Mouse (Mus musculus) Muller cell, postnatal 12 days (primary cell): ENCODE results near the gene 1700029I15Rik.

Source experiments
- DNase-seq: peaks from one replicate; pipeline ENCODE4 v3.0.0-alpha.2; 2015; ENCODE audit errors: inconsistent ontology term

The 1700029I15Rik gene

DNA sequence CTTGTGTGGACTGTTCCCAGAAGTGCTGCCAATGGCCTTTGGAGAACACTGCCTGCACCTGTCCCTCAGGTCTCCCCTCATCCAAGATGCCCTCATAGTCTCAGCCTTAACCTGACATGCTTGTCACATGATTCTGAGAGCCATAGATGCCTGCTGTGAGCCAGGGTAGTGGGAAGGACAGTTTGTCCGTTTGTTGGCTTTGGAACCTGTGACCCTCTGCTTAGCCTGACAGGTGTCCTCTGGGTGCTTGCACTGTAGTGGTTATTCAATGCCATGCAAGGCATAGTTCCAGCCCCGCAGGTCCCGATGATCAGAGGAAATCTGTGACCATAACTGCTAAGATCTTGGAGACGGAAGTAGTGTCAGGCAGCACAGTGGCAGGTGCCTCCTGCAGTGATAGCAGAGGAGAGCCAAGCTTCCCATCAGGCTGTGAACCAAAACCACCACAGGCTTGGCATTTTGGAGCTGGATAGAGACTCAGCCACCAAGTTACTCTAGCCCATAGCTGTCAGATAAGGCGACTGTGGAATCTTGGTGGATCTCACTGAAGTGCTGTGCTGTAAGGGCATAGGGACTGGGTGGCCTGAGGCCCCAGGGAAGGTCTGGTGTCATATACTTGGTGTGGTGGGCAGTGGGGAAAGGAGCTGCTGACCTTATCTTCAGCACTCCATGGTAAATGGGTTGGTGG is at the start of gene 1700029I15Rik:
1700029I15Rik (plus strand) TSS at position 638 of the 688 bp plus-strand sequence.
- no peak for DNase-seq

GRCm38 (mm10) chr2:92342418-92342817 is 39.9 kb upstream of the 1700029I15Rik start:
- DNase-seq, result no peak

GRCm38 (mm10) chr2:92347191-92347590 is 35.1 kb upstream of the 1700029I15Rik start:
- DNase-seq, result no peak

DNA sequence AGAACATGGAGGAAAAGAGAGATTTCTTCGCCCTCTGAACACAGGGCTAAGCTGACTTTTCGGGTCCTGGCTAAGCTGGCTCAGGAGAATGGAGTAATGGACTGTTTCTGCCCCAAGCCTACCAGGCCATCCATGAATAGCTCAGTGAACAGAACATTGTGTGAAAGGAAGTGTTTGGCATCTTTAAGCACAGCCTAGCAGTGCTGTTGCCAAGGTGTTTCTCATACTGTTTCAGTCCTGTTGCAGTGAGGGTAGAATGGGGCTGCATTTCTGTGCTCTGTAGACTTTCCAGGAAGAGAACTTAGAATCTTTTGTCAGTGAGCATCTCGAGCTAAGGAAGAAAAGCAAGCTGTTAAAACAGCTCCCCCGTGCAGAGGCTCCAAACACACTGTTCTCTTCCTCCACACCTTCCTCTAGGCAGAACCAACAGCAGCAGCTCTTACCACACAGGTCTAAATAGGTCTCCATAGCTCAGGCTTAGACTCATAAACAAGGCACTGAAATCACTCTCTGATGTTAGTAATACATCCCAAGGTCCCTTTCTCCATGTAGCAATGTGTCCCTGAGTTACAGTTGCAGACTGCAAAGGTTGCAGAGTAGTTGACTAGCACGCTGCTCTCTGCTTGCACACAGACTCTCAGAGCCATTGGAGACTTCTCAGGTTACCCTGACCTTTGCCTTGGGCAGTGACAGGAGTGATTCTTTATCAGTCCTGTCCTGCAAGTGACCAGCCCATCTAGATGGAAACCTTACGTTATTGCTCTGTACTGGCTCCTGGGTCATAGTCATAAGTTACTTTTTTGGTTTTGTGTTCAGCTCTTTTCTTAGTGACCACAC is 32.5 kb upstream of the 1700029I15Rik start:
- DNase-seq, result no peak

GRCm38 (mm10) chr2:92350686-92351085 is 31.7 kb upstream of the 1700029I15Rik start:
- no peak for DNase-seq

- no peak for DNase-seq
Observed at GRCm38 (mm10) chr2:92353402-92353801, 28.9 kb upstream of the 1700029I15Rik start.

DNA sequence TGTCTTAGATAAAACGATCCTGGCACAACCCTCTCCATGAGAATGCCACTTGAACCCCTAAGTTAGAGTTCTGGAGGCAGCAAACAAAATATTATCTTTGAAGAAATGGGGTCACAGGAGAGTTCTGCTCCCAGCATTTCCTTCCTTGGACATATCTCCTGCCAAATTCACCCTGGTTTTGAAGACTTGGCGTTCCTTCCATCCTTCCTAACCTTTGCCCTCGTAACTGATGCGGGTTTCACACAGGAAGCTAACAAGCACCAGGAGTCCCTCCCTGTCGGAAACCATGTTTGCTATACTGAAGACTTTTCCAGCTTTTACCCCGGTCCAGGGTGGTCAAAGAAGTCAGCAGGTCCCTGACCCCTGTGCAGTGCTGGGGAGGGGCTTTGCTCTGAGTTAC is 28.1 kb upstream of the 1700029I15Rik start:
- no peak for DNase-seq

- no peak for DNase-seq
Observed at GRCm38 (mm10) chr2:92359301-92359700, 23.0 kb upstream of the 1700029I15Rik start.

GRCm38 (mm10) chr2:92360186-92360823 is 22.0 kb upstream of the 1700029I15Rik start:
- DNase-seq, result no peak

DNA sequence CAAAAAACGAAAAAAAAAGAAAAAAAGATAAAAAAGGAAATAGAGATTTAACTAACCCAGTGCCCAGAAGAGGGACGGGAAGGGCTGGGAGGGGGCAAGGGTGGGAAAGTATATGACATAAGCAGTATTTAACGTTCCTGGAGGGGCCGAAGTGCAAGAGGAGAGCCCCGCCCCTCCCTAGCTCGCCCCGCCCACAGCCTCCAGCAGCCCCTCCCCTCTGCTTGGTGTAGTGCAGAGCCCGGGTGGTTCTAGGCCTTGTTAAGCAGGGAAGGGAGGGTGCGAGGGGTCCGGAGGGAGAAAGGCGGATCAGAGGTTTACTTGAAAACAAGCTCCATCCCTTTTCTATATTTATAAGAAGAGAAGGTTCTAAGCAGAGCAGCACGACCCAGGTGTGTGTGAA is 21.4 kb upstream of the 1700029I15Rik start:
- no peak for DNase-seq

DNA sequence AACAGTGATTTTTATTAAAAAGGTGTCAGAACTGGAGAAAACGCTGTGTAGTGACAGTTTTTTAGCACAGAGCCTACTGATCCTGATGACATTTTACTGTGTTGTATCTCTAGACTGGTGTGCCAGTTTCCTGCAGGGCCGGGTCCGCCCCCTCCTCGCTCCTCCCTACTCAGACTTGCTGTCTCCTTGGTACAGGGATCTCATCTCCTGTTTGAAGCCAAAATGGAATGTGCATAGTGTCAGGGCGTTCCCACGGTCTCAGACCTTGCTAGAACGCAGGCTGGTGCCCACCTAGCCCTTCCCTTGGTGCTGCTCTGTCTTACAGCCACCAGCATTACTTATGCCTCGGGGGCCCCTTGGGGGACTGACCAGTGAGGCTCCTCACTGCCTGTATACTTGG is 20.5 kb upstream of the 1700029I15Rik start:
- DNase-seq, result no peak

- no peak for DNase-seq
Observed at GRCm38 (mm10) chr2:92362571-92363228, 19.6 kb upstream of the 1700029I15Rik start.

DNA sequence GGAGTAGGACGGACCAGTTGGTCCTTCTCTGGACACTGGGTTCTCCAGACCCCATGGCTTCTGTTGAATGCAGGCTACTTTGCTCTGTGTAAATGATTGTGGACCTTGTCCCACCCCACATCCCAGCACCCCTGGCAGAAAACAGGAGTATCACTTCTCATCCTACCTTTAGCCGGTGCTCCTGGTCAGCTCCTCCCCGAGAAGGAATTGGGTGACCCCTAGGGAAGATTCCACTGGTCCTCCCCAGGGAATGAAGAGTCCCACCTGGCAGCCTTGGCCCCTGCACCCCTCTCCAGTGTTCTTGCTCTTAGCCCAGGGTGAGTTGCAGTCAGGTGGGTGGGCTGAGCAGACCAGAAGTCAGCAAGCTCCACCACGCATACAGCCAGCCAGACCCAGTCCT is 18.3 kb upstream of the 1700029I15Rik start:
- no peak for DNase-seq

GRCm38 (mm10) chr2:92365568-92365967 is 16.8 kb upstream of the 1700029I15Rik start:
- DNase-seq, result no peak

DNA sequence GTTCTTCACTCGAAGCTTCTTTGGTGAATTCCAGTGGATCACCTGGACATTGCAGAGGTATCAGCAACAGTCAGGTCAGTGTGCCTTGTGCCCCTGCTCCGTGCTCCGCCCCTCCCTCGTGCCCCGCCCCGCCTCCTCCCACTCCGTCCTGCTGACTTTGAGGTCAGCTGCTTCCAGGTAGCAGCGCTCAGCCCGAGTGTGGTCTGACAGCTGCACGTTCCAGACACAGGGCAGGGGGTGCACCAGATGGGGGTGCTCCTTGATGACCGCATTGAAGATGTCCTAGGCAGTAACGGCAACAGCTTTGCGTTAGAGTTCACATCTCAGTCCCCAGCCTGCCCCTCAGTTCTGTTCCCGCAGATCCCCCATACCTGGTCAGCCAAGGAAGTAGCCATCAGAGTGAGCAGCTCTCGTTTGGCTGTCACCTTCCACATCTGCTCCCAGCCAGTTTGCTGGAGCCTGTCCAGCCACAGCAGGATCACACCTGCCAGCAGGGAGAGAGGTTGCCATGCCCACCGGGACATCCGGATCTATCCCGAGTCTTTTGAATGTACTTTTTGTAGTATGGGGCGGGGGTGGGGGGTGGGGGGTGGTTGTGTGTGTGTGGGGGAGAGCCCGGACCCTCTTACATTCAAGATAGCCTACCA is 14.8 kb upstream of the 1700029I15Rik start:
- DNase-seq, result no peak

DNA sequence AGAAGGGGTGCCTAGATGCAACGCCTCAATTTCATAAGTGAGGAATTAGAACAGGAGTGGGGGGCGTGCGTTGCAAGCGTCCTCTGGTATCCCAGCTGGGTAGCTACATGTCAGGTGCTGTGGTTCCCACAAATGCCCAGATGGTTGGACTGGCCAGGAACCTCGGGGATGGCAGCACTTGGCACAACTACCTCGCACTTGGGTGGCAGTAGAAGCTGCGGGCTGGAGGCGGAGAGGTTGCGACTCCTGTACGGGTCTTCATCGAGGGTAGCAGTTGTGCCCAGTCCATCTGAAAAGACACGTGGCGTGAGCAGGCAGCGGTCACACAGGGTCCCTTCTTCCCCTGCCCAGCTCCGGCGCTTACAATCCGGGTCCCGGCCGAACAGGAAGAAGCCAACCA is 12.0 kb upstream of the 1700029I15Rik start:
- no peak for DNase-seq

DNA sequence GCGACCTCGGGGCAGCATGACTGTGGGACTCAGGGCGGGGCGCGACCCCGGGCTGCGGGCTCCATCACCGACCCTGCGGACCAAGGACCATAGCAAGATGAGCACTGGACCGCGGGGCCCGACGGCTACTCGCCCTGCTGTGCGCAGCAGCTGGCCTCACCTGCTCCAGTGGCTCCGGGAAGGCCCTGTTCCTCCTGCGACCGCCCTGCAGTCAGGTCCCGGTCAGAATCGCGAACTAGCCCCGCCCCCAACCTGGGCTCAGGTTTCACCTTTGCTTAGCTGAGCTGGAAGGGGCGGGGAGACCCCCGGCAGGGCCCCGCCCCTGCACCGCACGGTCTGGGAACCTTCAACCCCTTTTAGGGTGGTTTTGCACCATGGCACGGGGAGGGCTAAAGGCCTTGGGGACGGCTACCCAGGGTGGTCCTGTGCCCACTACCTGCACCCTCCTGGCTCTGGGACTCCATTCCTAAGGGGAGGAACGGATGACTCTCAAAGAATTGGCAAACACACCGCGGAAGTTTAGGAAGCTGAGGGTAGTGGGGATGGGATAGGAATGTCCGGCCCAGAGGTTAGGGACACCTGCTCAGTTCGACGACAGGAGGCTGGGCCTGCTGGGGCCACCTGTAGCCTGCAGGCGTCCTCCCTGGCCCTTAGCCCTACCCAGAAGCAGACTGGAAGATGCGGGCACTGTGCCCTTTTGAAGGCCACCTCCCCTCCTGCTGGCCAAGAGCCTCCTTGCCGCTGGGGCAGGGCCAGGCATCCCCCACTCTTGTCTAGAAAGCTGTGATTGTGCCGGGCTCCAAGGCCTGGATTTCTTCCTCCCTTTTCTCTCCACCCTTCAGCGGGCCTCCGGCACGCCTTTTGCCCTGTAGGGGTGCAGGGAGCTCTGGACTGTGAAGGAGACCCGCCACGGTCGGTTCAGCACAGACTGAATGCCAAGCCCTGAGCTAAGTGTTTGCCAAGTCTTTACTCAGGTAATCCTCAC is 11.2 kb upstream of the 1700029I15Rik start:
- no peak for DNase-seq

DNA sequence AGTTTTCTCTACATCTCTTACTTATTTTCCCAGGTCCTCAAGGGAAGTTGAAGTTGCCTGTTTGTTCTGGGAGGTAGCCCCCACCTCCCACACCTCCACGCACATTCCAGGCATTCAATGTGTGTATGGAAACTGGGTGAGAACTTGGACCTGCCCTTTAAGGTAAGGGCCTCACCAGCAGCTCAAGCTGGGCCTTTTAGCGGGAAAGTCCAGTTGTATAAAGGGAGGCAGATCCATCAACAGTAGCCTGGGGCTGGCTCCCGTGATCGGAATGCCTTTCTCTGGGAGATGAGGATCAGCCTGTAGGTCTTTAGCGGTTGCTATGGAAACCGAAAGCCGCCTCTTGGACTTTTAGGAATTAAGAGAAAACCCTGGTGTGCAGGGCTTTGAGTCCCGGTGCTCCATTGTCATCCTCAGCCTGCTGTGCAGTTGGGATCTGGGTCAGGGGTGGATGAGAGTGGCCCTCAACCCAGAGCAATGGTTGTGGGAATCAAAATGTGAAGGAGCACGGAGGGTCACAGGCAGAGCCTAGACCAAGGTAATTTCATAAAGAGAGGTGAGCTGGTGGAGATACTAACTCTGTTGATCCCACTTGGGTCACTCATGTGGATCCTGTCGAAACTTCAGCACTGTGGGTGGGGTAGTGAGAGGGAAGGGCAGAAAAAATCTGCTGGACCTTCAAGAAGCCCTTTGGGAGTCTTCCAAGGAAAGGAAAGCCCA is 10.2 kb upstream of the 1700029I15Rik start:
- DNase-seq, result no peak

DNA sequence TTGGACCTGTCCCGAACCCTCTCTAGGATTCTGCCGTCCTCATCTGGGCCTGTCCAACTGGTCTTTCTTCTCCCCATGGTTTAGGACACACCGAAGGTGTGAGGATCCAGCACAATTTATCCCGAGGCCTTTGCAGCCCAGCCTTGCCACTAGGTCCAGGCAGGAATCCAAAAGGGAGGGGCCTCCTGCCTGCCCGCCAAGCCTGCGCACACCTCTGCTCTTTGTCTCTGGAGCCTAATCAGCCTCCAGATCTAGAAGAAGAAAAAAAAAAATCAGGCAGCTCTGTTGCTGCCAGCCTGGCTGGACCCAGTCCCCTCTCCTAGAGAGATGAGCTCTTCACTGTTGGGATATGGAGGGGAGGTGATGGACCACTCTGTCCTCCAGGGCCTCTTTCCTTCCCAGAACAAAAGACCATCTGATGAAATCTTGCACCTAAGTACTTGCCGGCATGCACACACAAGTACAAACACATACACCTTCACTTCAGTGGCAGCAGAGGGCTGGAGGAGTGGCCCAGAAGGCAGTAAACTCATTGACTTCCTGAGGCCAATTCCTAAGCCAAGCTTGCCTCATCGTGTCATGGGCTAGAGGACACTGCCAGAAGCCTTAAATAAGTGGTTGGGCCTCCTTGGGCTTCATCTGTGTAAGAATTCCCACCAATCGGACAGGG is 9.4 kb upstream of the 1700029I15Rik start:
- DNase-seq, result no peak
